Mouse (Mus musculus): ENCODE measurements around the gene Kcnh1. TPM values are rescaled to one million over a fixed set of nuclear protein-coding genes. Genes with fewer than 3 reads are reported as not detected.
A peak's percentile ranks its signal among the peaks of the same experiment; 100 is the strongest.

Gene Kcnh1
- polyA plus RNA-seq, 1 experiment = 0.14 TPM

GRCm38 (mm10) chr1:192191322-192191639 is 707 bp downstream of the Kcnh1 start:
- Histone ChIP-seq H3K27ac (ENCODE audit: insufficient read depth, low read depth, low read length) (no peak overlapping the region), H3K36me3 (ENCODE audit: control insufficient read depth, insufficient read depth, low read length) (no peaks in the 10 kb centered on the region), H3K4me3 (ENCODE audit: low read depth, low read length) (peak overlapping the region; percentile 51), H3K27me3 (ENCODE audit: control insufficient read depth, insufficient read depth, low read length) (peaks cover 18% of the 10 kb centered on the region), H3K4me1 (ENCODE audit: control insufficient read depth, insufficient read depth, insufficient read length, low read length) (peaks cover 6% of the 10 kb centered on the region; the same call in 1 of the 2 replicates)
- no peak for TF ChIP-seq POLR2A (IDR thresholded peaks at IDR 0.05; ENCODE audit: low read depth, low read length)
- no peak for TF ChIP-seq CTCF (IDR thresholded peaks at IDR 0.05; ENCODE audit: extremely low read depth, insufficient read length, insufficient replicate concordance, low read depth, low read length)
- WGBS = 10% methylated on average over 13 of the region's 13 CpGs

DNA sequence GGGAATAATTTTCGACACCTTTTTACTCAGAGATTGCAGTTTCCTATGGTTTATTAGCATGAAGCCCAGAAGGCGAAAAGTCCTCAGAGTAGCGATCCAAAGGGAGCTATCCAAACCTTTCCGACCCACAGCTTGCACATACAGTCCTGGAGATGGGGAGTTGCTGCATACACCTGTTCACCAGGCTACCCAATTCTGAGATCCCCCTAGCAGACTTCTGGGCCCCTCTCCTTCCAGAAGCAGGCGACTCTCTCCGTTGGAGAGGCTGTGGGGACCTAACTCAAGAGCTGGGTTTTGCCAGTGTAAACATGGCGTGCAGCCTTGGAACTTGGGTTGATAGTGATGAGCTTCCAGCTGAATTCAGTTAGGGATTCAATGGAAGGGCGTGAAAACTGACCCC is 1.3 kb downstream of the Kcnh1 start:
- no peak for TF ChIP-seq POLR2A (IDR thresholded peaks at IDR 0.05; ENCODE audit: low read depth, low read length)
- no peak overlapping the region for H3K4me3 ChIP-seq (ENCODE audit: low read depth, low read length)
- 71% methylated on average over 8 of the region's 8 CpGs for WGBS

DNA sequence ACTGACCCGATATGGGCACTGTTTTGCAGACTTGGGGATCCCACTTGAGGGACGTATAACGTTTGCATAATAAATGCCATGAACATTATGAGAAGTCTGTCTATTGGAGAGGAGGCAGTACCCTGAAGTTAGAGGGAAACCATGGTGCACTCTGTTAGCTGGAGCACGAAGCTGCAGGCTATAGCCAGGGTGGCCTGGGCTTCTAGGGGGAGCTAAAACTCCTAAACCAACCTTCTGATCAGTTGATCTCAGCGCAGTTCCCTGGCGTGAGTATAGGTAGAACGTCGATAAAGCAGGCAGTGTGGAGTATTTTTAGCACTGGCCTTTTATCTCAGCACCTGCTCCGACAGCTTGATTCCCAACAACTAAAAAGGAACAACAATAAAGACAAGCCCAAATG is 2.1 kb downstream of the Kcnh1 start:
- 72% methylated on average over 9 of the region's 9 CpGs for WGBS
- Histone ChIP-seq H3K27ac (ENCODE audit: insufficient read depth, low read depth, low read length) (no peak overlapping the region), H3K36me3 (ENCODE audit: control insufficient read depth, insufficient read depth, low read length) (no peaks in the 10 kb centered on the region), H3K27me3 (ENCODE audit: control insufficient read depth, insufficient read depth, low read length) (peaks cover 18% of the 10 kb centered on the region), H3K4me1 (ENCODE audit: control insufficient read depth, insufficient read depth, insufficient read length, low read length) (peaks cover 6% of the 10 kb centered on the region; the same call in 1 of the 2 replicates), H3K4me3 (ENCODE audit: low read depth, low read length) (no peak overlapping the region)
- TF ChIP-seq CTCF (IDR thresholded peaks at IDR 0.05; ENCODE audit: extremely low read depth, insufficient read length, insufficient replicate concordance, low read depth, low read length) = no peak
- no peak for TF ChIP-seq POLR2A (IDR thresholded peaks at IDR 0.05; ENCODE audit: low read depth, low read length)

More for the DNA sequence above, 1.3 kb downstream of the Kcnh1 start:
- Histone ChIP-seq H3K4me1 (ENCODE audit: control insufficient read depth, insufficient read depth, insufficient read length, low read length) (peaks cover 6% of the 10 kb centered on the region; the same call in 1 of the 2 replicates), H3K36me3 (ENCODE audit: control insufficient read depth, insufficient read depth, low read length) (no peaks in the 10 kb centered on the region), H3K27me3 (ENCODE audit: control insufficient read depth, insufficient read depth, low read length) (peaks cover 18% of the 10 kb centered on the region), H3K27ac (ENCODE audit: insufficient read depth, low read depth, low read length) (no peak overlapping the region)

DNA sequence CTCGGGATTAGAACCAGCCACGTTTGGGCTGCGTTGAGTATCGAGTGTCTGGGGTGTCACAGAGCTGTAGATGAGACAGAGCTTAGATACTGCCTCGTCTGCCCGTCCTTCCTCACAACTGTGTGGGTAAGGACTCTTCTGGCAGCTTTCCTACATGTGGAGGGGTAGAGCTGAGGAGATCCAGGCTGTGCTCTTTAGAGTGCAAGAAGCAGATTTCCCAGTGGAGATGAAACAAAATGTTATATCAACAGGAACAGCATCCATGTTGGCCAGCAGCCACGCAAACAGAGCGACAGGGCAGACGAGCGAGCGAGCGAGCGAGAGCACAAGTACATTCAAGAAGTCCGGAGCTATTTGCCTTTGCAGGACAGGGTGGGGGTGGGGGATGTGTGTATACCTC is 3.1 kb downstream of the Kcnh1 start:
- Histone ChIP-seq H3K27ac (ENCODE audit: insufficient read depth, low read depth, low read length) (no peak overlapping the region), H3K4me3 (ENCODE audit: low read depth, low read length) (no peak overlapping the region), H3K4me1 (ENCODE audit: control insufficient read depth, insufficient read depth, insufficient read length, low read length) (peaks cover 6% of the 10 kb centered on the region; the same call in 1 of the 2 replicates), H3K36me3 (ENCODE audit: control insufficient read depth, insufficient read depth, low read length) (no peaks in the 10 kb centered on the region), H3K27me3 (ENCODE audit: control insufficient read depth, insufficient read depth, low read length) (peaks cover 18% of the 10 kb centered on the region)
- TF ChIP-seq CTCF (IDR thresholded peaks at IDR 0.05; ENCODE audit: extremely low read depth, insufficient read length, insufficient replicate concordance, low read depth, low read length) = no peak
- TF ChIP-seq POLR2A (IDR thresholded peaks at IDR 0.05; ENCODE audit: low read depth, low read length) = no peak
- WGBS = 72% methylated on average over 14 of the region's 14 CpGs

GRCm38 (mm10) chr1:192197495-192197894 is 6.9 kb downstream of the Kcnh1 start:
- Histone ChIP-seq H3K27me3 (ENCODE audit: control insufficient read depth, insufficient read depth, low read length) (no peaks in the 10 kb centered on the region), H3K4me3 (ENCODE audit: low read depth, low read length) (no peak overlapping the region), H3K4me1 (ENCODE audit: control insufficient read depth, insufficient read depth, insufficient read length, low read length) (no peaks in the 10 kb centered on the region), H3K27ac (ENCODE audit: insufficient read depth, low read depth, low read length) (no peak overlapping the region), H3K36me3 (ENCODE audit: control insufficient read depth, insufficient read depth, low read length) (no peaks in the 10 kb centered on the region)
- TF ChIP-seq POLR2A (IDR thresholded peaks at IDR 0.05; ENCODE audit: low read depth, low read length) = no peak
- no peak for TF ChIP-seq CTCF (IDR thresholded peaks at IDR 0.05; ENCODE audit: extremely low read depth, insufficient read length, insufficient replicate concordance, low read depth, low read length)
- 64% methylated on average over 10 of the region's 10 CpGs for WGBS

DNA sequence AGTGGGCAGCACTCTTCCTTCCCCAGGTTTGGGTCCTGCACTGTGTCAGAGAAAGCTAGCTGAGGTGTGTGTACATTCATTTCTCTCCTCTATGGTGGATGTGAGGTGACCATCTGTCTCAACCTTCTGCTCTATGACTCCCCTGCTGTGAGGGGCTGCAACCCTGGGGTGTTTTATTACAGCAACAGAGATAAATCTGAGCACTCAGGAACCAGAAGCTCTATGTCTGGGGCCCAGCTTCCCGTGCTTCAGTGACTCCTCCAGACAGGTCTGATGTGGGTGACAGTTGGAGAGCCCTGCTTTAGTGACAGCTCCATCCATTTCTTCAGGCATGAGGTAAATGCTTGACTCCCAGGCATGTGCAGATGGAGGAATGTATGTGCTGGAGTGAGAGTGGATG is 12.4 kb downstream of the Kcnh1 start:
- TF ChIP-seq CTCF (IDR thresholded peaks at IDR 0.05; ENCODE audit: extremely low read depth, insufficient read length, insufficient replicate concordance, low read depth, low read length) = no peak
- no peak for TF ChIP-seq POLR2A (IDR thresholded peaks at IDR 0.05; ENCODE audit: low read depth, low read length)
- WGBS = 12% methylated on average over 1 of the region's 1 CpGs

GRCm38 (mm10) chr1:192207956-192208355 is 17.4 kb downstream of the Kcnh1 start:
- TF ChIP-seq CTCF (IDR thresholded peaks at IDR 0.05; ENCODE audit: extremely low read depth, insufficient read length, insufficient replicate concordance, low read depth, low read length) (no peak), POLR2A (IDR thresholded peaks at IDR 0.05; ENCODE audit: low read depth, low read length) (no peak)
- 63% methylated on average over 5 of the region's 5 CpGs for whole genome bisulfite sequencing
- Histone ChIP-seq H3K4me1 (ENCODE audit: control insufficient read depth, insufficient read depth, insufficient read length, low read length) (no peaks in the 10 kb centered on the region), H3K4me3 (ENCODE audit: low read depth, low read length) (no peak overlapping the region), H3K27ac (ENCODE audit: insufficient read depth, low read depth, low read length) (no peak overlapping the region), H3K27me3 (ENCODE audit: control insufficient read depth, insufficient read depth, low read length) (no peaks in the 10 kb centered on the region), H3K36me3 (ENCODE audit: control insufficient read depth, insufficient read depth, low read length) (no peaks in the 10 kb centered on the region)

More for the DNA sequence above, 12.4 kb downstream of the Kcnh1 start:
- Histone ChIP-seq H3K4me1 (ENCODE audit: control insufficient read depth, insufficient read depth, insufficient read length, low read length) (no peaks in the 10 kb centered on the region), H3K27ac (ENCODE audit: insufficient read depth, low read depth, low read length) (no peak overlapping the region), H3K4me3 (ENCODE audit: low read depth, low read length) (no peak overlapping the region), H3K27me3 (ENCODE audit: control insufficient read depth, insufficient read depth, low read length) (no peaks in the 10 kb centered on the region), H3K36me3 (ENCODE audit: control insufficient read depth, insufficient read depth, low read length) (no peaks in the 10 kb centered on the region)

DNA sequence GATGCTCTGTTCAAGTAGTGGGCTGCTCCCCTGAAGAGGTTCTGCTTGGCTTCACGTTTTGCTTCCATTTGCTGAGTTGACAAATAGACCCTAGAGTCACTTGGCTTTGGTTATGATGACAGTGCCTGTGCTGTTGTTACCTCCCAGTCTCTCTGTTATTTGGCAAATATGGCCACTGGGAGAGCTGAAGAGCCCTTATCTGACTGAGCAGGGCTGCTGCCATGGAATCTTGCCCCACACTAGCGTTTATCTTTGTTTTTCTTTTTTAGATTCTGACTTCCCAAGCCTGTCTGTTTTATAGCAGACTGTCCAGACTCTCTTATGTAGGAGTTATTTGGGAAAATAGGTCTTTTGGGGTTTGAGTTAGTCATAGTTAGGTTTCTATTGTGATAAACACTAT is 21.9 kb downstream of the Kcnh1 start:
- H3K4me3 ChIP-seq (ENCODE audit: low read depth, low read length) = no peak overlapping the region
- no peaks in the 10 kb centered on the region for H3K36me3 ChIP-seq (ENCODE audit: control insufficient read depth, insufficient read depth, low read length)
- WGBS = 68% methylated on average over 2 of the region's 2 CpGs
- no peak overlapping the region for H3K27ac ChIP-seq (ENCODE audit: insufficient read depth, low read depth, low read length)
- no peaks in the 10 kb centered on the region for H3K4me1 ChIP-seq (ENCODE audit: control insufficient read depth, insufficient read depth, insufficient read length, low read length)
- H3K27me3 ChIP-seq (ENCODE audit: control insufficient read depth, insufficient read depth, low read length) = no peaks in the 10 kb centered on the region
- TF ChIP-seq POLR2A (IDR thresholded peaks at IDR 0.05; ENCODE audit: low read depth, low read length) (no peak), CTCF (IDR thresholded peaks at IDR 0.05; ENCODE audit: extremely low read depth, insufficient read length, insufficient replicate concordance, low read depth, low read length) (no peak)

All from small intestine, adult 2 months (tissue).